Mouse (Mus musculus): ENCODE measurements around the gene Hook2. TPM values are rescaled to one million over a fixed set of nuclear protein-coding genes. Genes with fewer than 3 reads are reported as not detected.

Hook2 gene
- polyA plus RNA-seq, 1 experiment from 2014 or later, result 31.2 TPM

GRCm38 (mm10) chr8:85014431-85014830 lies 24.0 kb downstream of the Hook2 start, which contains the start of gene Best2:
Gene Best2, minus strand, starts transcription at chr8:85014531.
- H3K4me3 ChIP-seq (ENCODE audit: low read depth, low read length), result peak within 1 kb of the TSS; percentile 30
- ATAC-seq (ENCODE audit: low read depth), result no peak
- peaks cover 23% of the 10 kb centered on the region for H3K36me3 ChIP-seq (ENCODE audit: control insufficient read depth, insufficient read depth, low read length)
- H3K27ac ChIP-seq (ENCODE audit: low read depth, low read length), result no peak within 1 kb of the TSS
- peak within 1 kb of the TSS; percentile 54 for H3K4me2 ChIP-seq (ENCODE audit: low read depth, low read length)
- peak within 1 kb of the TSS; percentile 50 for H3K9ac ChIP-seq (replicated peaks; ENCODE audit: low read depth, low read length)
- peaks cover 8% of the 10 kb centered on the region; the same call in 1 of the 2 replicates for H3K27me3 ChIP-seq (ENCODE audit: control insufficient read depth, insufficient read depth, low read length)
- 51% methylated on average over 2 of the region's 2 CpGs for WGBS
- no peaks in the 10 kb centered on the region for H3K4me1 ChIP-seq (ENCODE audit: control insufficient read depth, insufficient read depth, low read length)
- no peaks in the 10 kb centered on the region for H3K9me3 ChIP-seq (ENCODE audit: control insufficient read depth, low read length)

- peaks cover 32% of the 10 kb centered on the region for H3K36me3 ChIP-seq (ENCODE audit: control insufficient read depth, insufficient read depth, low read length)
- H3K4me3 ChIP-seq (ENCODE audit: low read depth, low read length), result no peak overlapping the region
- no peak for ATAC-seq (ENCODE audit: low read depth)
- H3K4me2 ChIP-seq (ENCODE audit: low read depth, low read length), result no peak overlapping the region
- peaks cover 4% of the 10 kb centered on the region; the same call in 1 of the 2 replicates for H3K27me3 ChIP-seq (ENCODE audit: control insufficient read depth, insufficient read depth, low read length)
- no peak overlapping the region for H3K9ac ChIP-seq (replicated peaks; ENCODE audit: low read depth, low read length)
- H3K4me1 ChIP-seq (ENCODE audit: control insufficient read depth, insufficient read depth, low read length), result no peaks in the 10 kb centered on the region
- no peaks in the 10 kb centered on the region for H3K9me3 ChIP-seq (ENCODE audit: control insufficient read depth, low read length)
- WGBS, result 74% methylated on average over 10 of the region's 10 CpGs
- H3K27ac ChIP-seq (ENCODE audit: low read depth, low read length), result no peak overlapping the region
Measured at GRCm38 (mm10) chr8:85016724-85017123, 26.3 kb downstream of the Hook2 start.

GRCm38 (mm10) chr8:85017209-85017608 lies 26.8 kb downstream of the Hook2 start:
- Histone ChIP-seq H3K36me3 (ENCODE audit: control insufficient read depth, insufficient read depth, low read length) (peaks cover 35% of the 10 kb centered on the region), H3K9me3 (ENCODE audit: control insufficient read depth, low read length) (no peaks in the 10 kb centered on the region), H3K9ac (replicated peaks; ENCODE audit: low read depth, low read length) (no peak overlapping the region), H3K27me3 (ENCODE audit: control insufficient read depth, insufficient read depth, low read length) (peaks cover 4% of the 10 kb centered on the region; the same call in 1 of the 2 replicates), H3K27ac (ENCODE audit: low read depth, low read length) (no peak overlapping the region), H3K4me1 (ENCODE audit: control insufficient read depth, insufficient read depth, low read length) (no peaks in the 10 kb centered on the region), H3K4me3 (ENCODE audit: low read depth, low read length) (no peak overlapping the region), H3K4me2 (ENCODE audit: low read depth, low read length) (no peak overlapping the region)
- 62% methylated on average over 5 of the region's 5 CpGs for WGBS
- no peak for ATAC-seq (ENCODE audit: low read depth)

- Histone ChIP-seq H3K4me3 (ENCODE audit: low read depth, low read length) (no peak overlapping the region), H3K9me3 (ENCODE audit: control insufficient read depth, low read length) (no peaks in the 10 kb centered on the region), H3K36me3 (ENCODE audit: control insufficient read depth, insufficient read depth, low read length) (peaks cover 47% of the 10 kb centered on the region), H3K4me1 (ENCODE audit: control insufficient read depth, insufficient read depth, low read length) (peaks cover 12% of the 10 kb centered on the region; the same call in 1 of the 2 replicates), H3K27ac (ENCODE audit: low read depth, low read length) (no peak overlapping the region), H3K9ac (replicated peaks; ENCODE audit: low read depth, low read length) (no peak overlapping the region), H3K27me3 (ENCODE audit: control insufficient read depth, insufficient read depth, low read length) (no peaks in the 10 kb centered on the region), H3K4me2 (ENCODE audit: low read depth, low read length) (no peak overlapping the region)
- 95% methylated on average over 3 of the region's 3 CpGs for WGBS
- ATAC-seq (ENCODE audit: low read depth), result no peak
Measured at GRCm38 (mm10) chr8:85021514-85022055, 31.2 kb downstream of the Hook2 start.

- H3K27ac ChIP-seq (ENCODE audit: low read depth, low read length), result no peak overlapping the region
- 94% methylated on average over 3 of the region's 3 CpGs for WGBS
- H3K27me3 ChIP-seq (ENCODE audit: control insufficient read depth, insufficient read depth, low read length), result no peaks in the 10 kb centered on the region
- H3K4me3 ChIP-seq (ENCODE audit: low read depth, low read length), result no peak overlapping the region; the same call in 1 of the 2 replicates
- peaks cover 29% of the 10 kb centered on the region for H3K36me3 ChIP-seq (ENCODE audit: control insufficient read depth, insufficient read depth, low read length)
- no peak overlapping the region for H3K9ac ChIP-seq (replicated peaks; ENCODE audit: low read depth, low read length)
- H3K9me3 ChIP-seq (ENCODE audit: control insufficient read depth, low read length), result no peaks in the 10 kb centered on the region
- peak overlapping the region; percentile 89; the same call in 1 of the 2 replicates for H3K4me2 ChIP-seq (ENCODE audit: low read depth, low read length)
- no peak for ATAC-seq (ENCODE audit: low read depth)
- H3K4me1 ChIP-seq (ENCODE audit: control insufficient read depth, insufficient read depth, low read length), result peaks cover 20% of the 10 kb centered on the region
Measured at GRCm38 (mm10) chr8:85023846-85024245, 33.4 kb downstream of the Hook2 start.

- Histone ChIP-seq H3K9me3 (ENCODE audit: control insufficient read depth, low read length) (no peaks in the 10 kb centered on the region), H3K36me3 (ENCODE audit: control insufficient read depth, insufficient read depth, low read length) (peaks cover 25% of the 10 kb centered on the region), H3K9ac (replicated peaks; ENCODE audit: low read depth, low read length) (peak within 1 kb of the TSS; percentile 72), H3K4me3 (ENCODE audit: low read depth, low read length) (peak within 1 kb of the TSS; percentile 76), H3K4me1 (ENCODE audit: control insufficient read depth, insufficient read depth, low read length) (peaks cover 24% of the 10 kb centered on the region), H3K27ac (ENCODE audit: low read depth, low read length) (peak within 1 kb of the TSS; percentile 60), H3K4me2 (ENCODE audit: low read depth, low read length) (peak within 1 kb of the TSS; percentile 89), H3K27me3 (ENCODE audit: control insufficient read depth, insufficient read depth, low read length) (no peaks in the 10 kb centered on the region)
- 7% methylated on average over 30 of the region's 30 CpGs for WGBS
- peak; percentile 92 for ATAC-seq (ENCODE audit: low read depth)
Measured at GRCm38 (mm10) chr8:85025098-85025932, 34.9 kb downstream of the Hook2 start, which contains the start of gene Asna1. Gene Asna1, minus strand, starts transcription at chr8:85025281.

GRCm38 (mm10) chr8:85026670-85027515 lies 36.5 kb downstream of the Hook2 start, which contains the start of gene Trir:
Gene Trir, plus strand, starts transcription at chr8:85026823.
- H3K27ac ChIP-seq (ENCODE audit: low read depth, low read length), result peak within 1 kb of the TSS; percentile 81
- peak within 1 kb of the TSS; percentile 91 for H3K9ac ChIP-seq (replicated peaks; ENCODE audit: low read depth, low read length)
- peaks cover 24% of the 10 kb centered on the region for H3K4me1 ChIP-seq (ENCODE audit: control insufficient read depth, insufficient read depth, low read length)
- H3K4me3 ChIP-seq (ENCODE audit: low read depth, low read length), result peak within 1 kb of the TSS; percentile 88
- WGBS, result 0% methylated on average over 66 of the region's 75 CpGs
- no peaks in the 10 kb centered on the region for H3K9me3 ChIP-seq (ENCODE audit: control insufficient read depth, low read length)
- H3K27me3 ChIP-seq (ENCODE audit: control insufficient read depth, insufficient read depth, low read length), result no peaks in the 10 kb centered on the region
- peak; percentile 79 for ATAC-seq (ENCODE audit: low read depth)
- H3K36me3 ChIP-seq (ENCODE audit: control insufficient read depth, insufficient read depth, low read length), result peaks cover 30% of the 10 kb centered on the region
- H3K4me2 ChIP-seq (ENCODE audit: low read depth, low read length), result peak within 1 kb of the TSS; percentile 89

- H3K27ac ChIP-seq (ENCODE audit: low read depth, low read length), result peak overlapping the region; percentile 81
- H3K4me2 ChIP-seq (ENCODE audit: low read depth, low read length), result peak overlapping the region; percentile 76
- peaks cover 24% of the 10 kb centered on the region for H3K4me1 ChIP-seq (ENCODE audit: control insufficient read depth, insufficient read depth, low read length)
- no peaks in the 10 kb centered on the region for H3K27me3 ChIP-seq (ENCODE audit: control insufficient read depth, insufficient read depth, low read length)
- no peaks in the 10 kb centered on the region for H3K9me3 ChIP-seq (ENCODE audit: control insufficient read depth, low read length)
- H3K9ac ChIP-seq (replicated peaks; ENCODE audit: low read depth, low read length), result peak overlapping the region; percentile 91
- no peak for ATAC-seq (ENCODE audit: low read depth)
- peaks cover 31% of the 10 kb centered on the region for H3K36me3 ChIP-seq (ENCODE audit: control insufficient read depth, insufficient read depth, low read length)
- H3K4me3 ChIP-seq (ENCODE audit: low read depth, low read length), result peak overlapping the region; percentile 88
- 1% methylated on average over 13 of the region's 13 CpGs for WGBS
Measured at GRCm38 (mm10) chr8:85027516-85027855, 37.1 kb downstream of the Hook2 start.

All from neural tube, embryonic 14.5 days (tissue).